Mouse (Mus musculus) liver, embryonic 12.5 days (tissue): ENCODE measurements at regions not wholly inside any gene's neighbourhood (a gene's known extent, or its start where the extent isn't known, plus 50 kb on each side); places are given as distances from the start of the nearest gene placed in this dataset.

Experiments
- ATAC-seq: fragments of 200-750 bp; cut with Nextera tagmentation; 2 replicates; pipeline ENCODE4 v1.8.0; 2017; ENCODE audit warnings: moderate number of reproducible peaks, mild to moderate bottlenecking, moderate library complexity
- H3K27ac ChIP-seq: fragments of 300-500 bp; sonication (generic); 2 replicates; pipeline ENCODE4 v1.5.1; 2016; ENCODE audit warnings: mild to moderate bottlenecking
- H3K27me3 ChIP-seq: fragments of 300-500 bp; sonication (generic); replicated peaks from 2 replicates; pipeline ENCODE4 v1.6.1; 2016; ENCODE audit warnings: mild to moderate bottlenecking, moderate library complexity
- H3K36me3 ChIP-seq: fragments of 300-500 bp; sonication (generic); 2 replicates; pipeline ENCODE4 v1.6.1; 2016; ENCODE audit warnings: mild to moderate bottlenecking, moderate library complexity
- H3K4me1 ChIP-seq: fragments of 300-500 bp; sonication (generic); 2 replicates; pipeline ENCODE4 v1.6.1; 2016
- H3K4me2 ChIP-seq: fragments of 300-500 bp; sonication (generic); 2 replicates; pipeline ENCODE4 v1.6.1; 2016; ENCODE audit warnings: mild to moderate bottlenecking, moderate library complexity
- H3K4me3 ChIP-seq: fragments of 300-500 bp; sonication (generic); 2 replicates; pipeline ENCODE4 v1.5.1; 2016; ENCODE audit warnings: mild to moderate bottlenecking, moderate library complexity
- H3K9ac ChIP-seq: fragments of 300-500 bp; sonication (generic); 2 replicates; pipeline ENCODE4 v1.6.1; 2016; ENCODE audit warnings: mild to moderate bottlenecking, moderate library complexity
- H3K9me3 ChIP-seq: fragments of 300-500 bp; sonication (generic); replicated peaks from 2 replicates; pipeline ENCODE4 v1.6.1; 2016; ENCODE audit warnings: mild to moderate bottlenecking, moderate library complexity
- WGBS: fragments of 180-500 bp; shearing (Covaris S2); methylation state at CpG from one replicate; pipeline ENCODE4 v1.1.7; 2016; ENCODE audit not compliant: insufficient replicate concordance; 5-methylcytosine and 5-hydroxymethylcytosine counted together

GRCm38 (mm10) chr11:7289242-7289938 lies 75.7 kb upstream of the Igfbp3 start:
- Histone ChIP-seq H3K36me3 (no peaks in the 10 kb centered on the region), H3K4me1 (no peaks in the 10 kb centered on the region), H3K9me3 (no peaks in the 10 kb centered on the region), H3K4me3 (no peak overlapping the region), H3K4me2 (no peak overlapping the region), H3K9ac (no peak overlapping the region), H3K27me3 (no peaks in the 10 kb centered on the region), H3K27ac (no peak overlapping the region)
- no peak for ATAC-seq
- 65% methylated on average over 8 of the region's 8 CpGs for WGBS

GRCm38 (mm10) chr11:7284836-7285490 lies 71.2 kb upstream of the Igfbp3 start:
- Histone ChIP-seq H3K4me2 (no peak overlapping the region), H3K9ac (no peak overlapping the region), H3K27ac (no peak overlapping the region), H3K4me1 (no peaks in the 10 kb centered on the region), H3K36me3 (no peaks in the 10 kb centered on the region), H3K27me3 (no peaks in the 10 kb centered on the region), H3K9me3 (no peaks in the 10 kb centered on the region), H3K4me3 (no peak overlapping the region)
- 41% methylated on average over 4 of the region's 4 CpGs for WGBS
- no peak for ATAC-seq

DNA sequence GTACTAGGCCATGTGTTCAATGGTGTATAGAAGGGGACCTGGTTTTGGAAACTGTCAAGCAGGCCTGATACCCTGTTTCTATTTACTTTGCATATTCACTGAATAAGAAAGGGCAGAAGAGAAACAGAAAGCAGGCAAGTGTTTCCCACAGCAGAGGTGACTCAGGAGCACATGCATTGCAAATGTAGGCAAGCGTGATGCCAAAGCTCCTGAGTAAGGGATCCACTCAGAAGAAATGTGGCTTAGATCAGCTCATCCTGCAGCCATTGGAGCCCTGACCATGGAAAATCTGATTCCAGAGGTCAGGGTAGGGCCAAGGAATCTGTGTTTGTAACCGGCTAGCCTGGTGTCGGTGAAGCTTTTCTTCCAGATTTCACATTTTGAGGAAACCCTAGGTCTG lies 69.3 kb upstream of the Igfbp3 start:
- Histone ChIP-seq H3K4me1 (no peaks in the 10 kb centered on the region), H3K36me3 (no peaks in the 10 kb centered on the region), H3K4me3 (no peak overlapping the region), H3K9me3 (no peaks in the 10 kb centered on the region), H3K4me2 (no peak overlapping the region), H3K27me3 (no peaks in the 10 kb centered on the region), H3K27ac (no peak overlapping the region), H3K9ac (no peak overlapping the region)
- ATAC-seq: no peak
- 73% methylated on average over 3 of the region's 3 CpGs for WGBS

DNA sequence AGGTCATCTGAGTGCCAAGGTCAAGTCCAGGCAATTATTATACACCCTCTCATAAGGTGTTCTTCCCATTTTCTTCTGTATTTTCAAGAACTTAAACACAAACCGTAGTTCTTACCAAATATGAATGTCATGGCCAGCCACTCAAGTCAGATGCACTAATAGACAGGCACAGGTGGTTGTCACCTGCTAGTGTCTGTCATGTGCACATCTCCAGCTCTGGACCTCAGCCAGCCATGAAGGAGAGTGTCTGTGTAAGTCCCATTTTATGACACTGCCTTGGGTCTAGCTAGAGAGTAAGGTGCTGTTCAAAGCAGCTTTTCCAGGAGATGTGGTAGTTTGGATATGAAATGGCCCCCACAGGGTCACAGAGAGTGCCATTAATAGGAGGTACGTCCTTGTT lies 68.5 kb upstream of the Igfbp3 start:
- H3K4me3 ChIP-seq: no peak overlapping the region
- H3K36me3 ChIP-seq: no peaks in the 10 kb centered on the region
- H3K27me3 ChIP-seq: no peaks in the 10 kb centered on the region
- H3K9me3 ChIP-seq: no peaks in the 10 kb centered on the region
- no peak overlapping the region for H3K9ac ChIP-seq
- no peak overlapping the region for H3K4me2 ChIP-seq
- no peak overlapping the region for H3K27ac ChIP-seq
- ATAC-seq: no peak
- 59% methylated on average over 2 of the region's 2 CpGs for WGBS
- H3K4me1 ChIP-seq: no peaks in the 10 kb centered on the region

DNA sequence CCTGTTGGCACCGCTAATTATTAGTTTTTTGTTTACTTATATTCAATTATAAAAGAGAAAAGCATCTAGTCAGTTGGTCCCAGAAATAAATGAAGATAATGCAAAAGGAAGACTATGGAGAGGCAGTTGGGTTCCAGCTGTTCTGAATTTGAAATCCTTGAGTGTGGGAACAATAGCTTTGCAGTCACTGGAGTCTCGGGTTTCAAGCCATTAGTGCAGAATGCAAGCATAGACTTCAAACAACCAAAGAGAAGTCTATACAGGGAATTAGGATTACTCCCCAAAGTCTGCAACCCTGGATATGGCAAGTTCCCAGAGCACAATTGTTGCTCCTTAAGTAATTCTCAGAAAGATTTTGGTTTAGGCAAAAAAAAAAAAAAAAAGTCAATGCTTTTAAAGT lies 67.9 kb upstream of the Igfbp3 start:
- no peak overlapping the region for H3K4me3 ChIP-seq
- H3K4me1 ChIP-seq: no peaks in the 10 kb centered on the region
- H3K4me2 ChIP-seq: no peak overlapping the region
- 59% methylated on average over 2 of the region's 2 CpGs for WGBS
- H3K36me3 ChIP-seq: no peaks in the 10 kb centered on the region
- no peak overlapping the region for H3K9ac ChIP-seq
- no peaks in the 10 kb centered on the region for H3K9me3 ChIP-seq
- no peaks in the 10 kb centered on the region for H3K27me3 ChIP-seq
- no peak overlapping the region for H3K27ac ChIP-seq
- ATAC-seq: no peak

GRCm38 (mm10) chr11:7279891-7280290 lies 66.2 kb upstream of the Igfbp3 start:
- no peak overlapping the region for H3K4me2 ChIP-seq
- H3K27me3 ChIP-seq: no peaks in the 10 kb centered on the region
- no peak overlapping the region for H3K27ac ChIP-seq
- no peak overlapping the region for H3K4me3 ChIP-seq
- no peaks in the 10 kb centered on the region for H3K9me3 ChIP-seq
- 42% methylated on average over 2 of the region's 2 CpGs for WGBS
- no peaks in the 10 kb centered on the region for H3K36me3 ChIP-seq
- H3K4me1 ChIP-seq: no peaks in the 10 kb centered on the region
- H3K9ac ChIP-seq: no peak overlapping the region
- no peak for ATAC-seq

GRCm38 (mm10) chr11:7272543-7272942 lies 58.8 kb upstream of the Igfbp3 start:
- Histone ChIP-seq H3K27ac (no peak overlapping the region), H3K4me2 (no peak overlapping the region), H3K36me3 (no peaks in the 10 kb centered on the region), H3K4me1 (no peaks in the 10 kb centered on the region), H3K9me3 (no peaks in the 10 kb centered on the region), H3K4me3 (no peak overlapping the region), H3K9ac (no peak overlapping the region), H3K27me3 (no peaks in the 10 kb centered on the region)
- no peak for ATAC-seq
- WGBS: 37% methylated on average over 3 of the region's 3 CpGs

DNA sequence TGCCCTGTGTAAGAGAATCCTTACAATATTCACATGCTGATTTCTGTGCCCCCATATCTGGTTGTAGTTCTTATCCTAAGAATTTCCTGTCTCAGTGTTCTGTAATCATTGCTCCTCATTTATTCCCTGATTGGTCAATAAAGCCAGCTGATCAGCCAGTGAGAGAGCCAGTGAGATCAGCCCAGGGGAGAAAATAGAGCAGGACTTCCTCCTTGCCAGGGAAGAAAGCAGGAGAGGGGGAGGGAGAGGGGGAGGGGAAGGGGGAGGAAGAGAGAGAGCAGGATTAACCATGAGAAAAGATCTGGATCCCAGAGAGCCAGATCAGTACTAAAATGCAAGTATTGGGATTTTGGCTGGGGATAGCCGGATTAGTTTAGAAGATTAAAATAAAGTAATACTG lies 57.2 kb upstream of the Igfbp3 start:
- no peaks in the 10 kb centered on the region for H3K36me3 ChIP-seq
- H3K9me3 ChIP-seq: no peaks in the 10 kb centered on the region
- ATAC-seq: no peak
- no peak overlapping the region for H3K4me2 ChIP-seq
- no peaks in the 10 kb centered on the region for H3K27me3 ChIP-seq
- H3K4me3 ChIP-seq: no peak overlapping the region
- no peak overlapping the region for H3K27ac ChIP-seq
- 80% methylated on average over 1 of the region's 1 CpGs for WGBS
- H3K9ac ChIP-seq: no peak overlapping the region
- no peaks in the 10 kb centered on the region for H3K4me1 ChIP-seq

GRCm38 (mm10) chr11:7263971-7264370 lies 50.2 kb upstream of the Igfbp3 start:
- Histone ChIP-seq H3K9ac (no peak overlapping the region), H3K4me2 (no peak overlapping the region), H3K27me3 (no peaks in the 10 kb centered on the region), H3K4me1 (no peaks in the 10 kb centered on the region), H3K27ac (no peak overlapping the region), H3K4me3 (no peak overlapping the region), H3K36me3 (no peaks in the 10 kb centered on the region), H3K9me3 (no peaks in the 10 kb centered on the region)
- ATAC-seq: no peak
- 62% methylated on average over 4 of the region's 4 CpGs for WGBS
